Mouse (Mus musculus): ENCODE data around the gene Mphosph8. TPM values are rescaled to one million over a fixed set of nuclear protein-coding genes. Genes with fewer than 3 reads are reported as not detected.

The Mphosph8 gene
- polyA plus RNA-seq, 1 experiment from 2014 or later: 36.1 TPM

- H3K4me1 ChIP-seq (ENCODE audit: control insufficient read depth, insufficient read depth, low read depth, low read length): no peaks in the 10 kb centered on the region
- H3K27ac ChIP-seq (ENCODE audit: low read depth, low read length): no peak overlapping the region
- H3K9me3 ChIP-seq (ENCODE audit: control insufficient read depth, low read length): no peaks in the 10 kb centered on the region
- no peak overlapping the region for H3K4me3 ChIP-seq (ENCODE audit: low read length)
- no peak overlapping the region for H3K9ac ChIP-seq (ENCODE audit: low read depth, low read length)
- no peak for ATAC-seq
- H3K4me2 ChIP-seq (ENCODE audit: low read length): no peak overlapping the region
- H3K27me3 ChIP-seq (replicated peaks; ENCODE audit: control insufficient read depth, insufficient read depth, low read length): no peaks in the 10 kb centered on the region
- 0 out of 2 replicates have a peak, but pooled peaks cover 2% of the 10 kb centered on the region for H3K36me3 ChIP-seq (ENCODE audit: control insufficient read depth, insufficient read depth, low read length)
- 100% methylated on average over 1 of the region's 1 CpGs for WGBS
Measured at GRCm38 (mm10) chr14:56740175-56740574, 72.1 kb downstream of the Mphosph8 start.

Other genes with a start within 250 kb of the Mphosph8 start
- gene Cenpj, start 92.8 kb upstream of the Mphosph8 start, polyA plus RNA-seq (2015; fragmentation: Nextera tagmentation; extraction: Ambion mirVana): 5.3 and 6.2 TPM in 2 replicates
- gene Parp4, start 92.6 kb upstream of the Mphosph8 start, polyA plus RNA-seq (2015; fragmentation: Nextera tagmentation; extraction: Ambion mirVana): 0.90 and 1.3 TPM in 2 replicates
- gene Pspc1, start 110.1 kb downstream of the Mphosph8 start, polyA plus RNA-seq (2015; fragmentation: Nextera tagmentation; extraction: Ambion mirVana): 26.0 and 30.3 TPM in 2 replicates
- gene Zmym5, start 143.5 kb downstream of the Mphosph8 start, polyA plus RNA-seq (2015; fragmentation: Nextera tagmentation; extraction: Ambion mirVana): 30.2 and 30.7 TPM in 2 replicates
- 44.9 and 54.4 TPM in 2 replicates for gene Zmym2, start 218.4 kb downstream of the Mphosph8 start, polyA plus RNA-seq (2015; fragmentation: Nextera tagmentation; extraction: Ambion mirVana)